Mouse (Mus musculus): ENCODE results near the gene Spata46.

DNA sequence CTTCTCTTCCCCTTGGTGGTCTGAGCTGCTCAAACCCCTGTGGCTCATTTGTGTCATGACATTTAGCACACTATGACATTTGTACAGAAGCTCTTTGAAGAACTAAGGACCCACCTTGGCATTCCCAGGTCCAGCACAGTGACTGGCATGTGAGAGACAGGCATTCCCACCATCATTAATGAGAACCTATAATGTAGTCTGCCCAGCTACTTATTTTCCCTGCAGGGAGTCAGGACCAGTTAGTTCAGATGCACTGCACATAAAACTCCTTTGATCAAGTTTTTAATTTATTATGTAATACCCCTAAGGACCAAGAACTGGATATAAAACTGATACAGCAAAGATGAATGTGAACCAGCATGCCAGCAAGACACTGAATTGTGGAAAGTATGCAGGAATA lies 42.5 kb downstream of the Spata46 start:
- no peak for TF ChIP-seq SMC3 (IDR thresholded peaks at IDR 0.05; ENCODE audit: low read depth, low read length)
- no peak for TF ChIP-seq CTCF (IDR thresholded peaks at IDR 0.05 in 2 of 3, conservative IDR thresholded peaks at IDR 0.05 in 1 of 3; ENCODE audit: control insufficient read depth in 1 of 3, insufficient read depth in 1 of 3, low read depth in 2 of 3, low read length in 3 of 3, poor library complexity in 1 of 3, severe bottlenecking in 1 of 3)
- TF ChIP-seq BHLHE40 (IDR thresholded peaks at IDR 0.05; ENCODE audit: borderline replicate concordance, low read depth, low read length), result no peak
- TF ChIP-seq NRF1 (IDR thresholded peaks at IDR 0.05; ENCODE audit: insufficient read depth, low read depth, low read length, poor library complexity, severe bottlenecking), result no peak
- no peak for TF ChIP-seq ZNF384 (IDR thresholded peaks at IDR 0.05; ENCODE audit: low read depth, low read length)
- TF ChIP-seq POLR2A (IDR thresholded peaks at IDR 0.05; ENCODE audit: control insufficient read depth in 1 of 2, insufficient read depth in 1 of 2, low read depth in 1 of 2, low read length in 2 of 2, poor library complexity in 1 of 2), result no peak
- TF ChIP-seq GATA1 (IDR thresholded peaks at IDR 0.05; ENCODE audit: low read depth, low read length), result no peak
- TF ChIP-seq EP300 (IDR thresholded peaks at IDR 0.05; ENCODE audit: low read depth in 1 of 2, low read length in 2 of 2), result no peak
- TF ChIP-seq MXI1 (IDR thresholded peaks at IDR 0.05; ENCODE audit: low read depth, low read length), result no peak
- no peak for TF ChIP-seq CHD2 (IDR thresholded peaks at IDR 0.05; ENCODE audit: low read length)

All from MEL (cell line).